Mouse (Mus musculus) forebrain, embryonic 11.5 days (tissue): Measurements from ENCODE around the gene Folh1. TPM values are rescaled to one million over a fixed set of nuclear protein-coding genes. Genes with fewer than 3 reads are reported as not detected.
A peak's percentile ranks its signal among the peaks of the same experiment; 100 is the strongest.

ENCODE experiments used
- ATAC-seq: fragments of 200-750 bp; cut with Nextera tagmentation; replicated peaks from 2 replicates; pipeline ENCODE4 v1.8.0; 2017; ENCODE audit warnings: moderate TSS enrichment; ENCODE audit not compliant: low FRiP score
- DNase-seq: peaks from one replicate; pipeline ENCODE4 v3.0.0-alpha.2; 2017; ENCODE audit warnings: low spot score
- H3K27ac ChIP-seq: fragments of 300-500 bp; sonication (generic); 2 replicates; pipeline ENCODE4 v1.5.1; 2014; ENCODE audit warnings: low read depth, low read length
- H3K27me3 ChIP-seq: fragments of 300-500 bp; sonication (generic); 2 replicates; pipeline ENCODE4 v1.6.1; 2014; ENCODE audit warnings: mild to moderate bottlenecking, low read length, mixed read lengths; ENCODE audit not compliant: control insufficient read depth, insufficient read depth
- H3K36me3 ChIP-seq: fragments of 300-500 bp; sonication (generic); 2 replicates; pipeline ENCODE4 v1.6.1; 2014; ENCODE audit warnings: mild to moderate bottlenecking, low read length, moderate library complexity, mixed read lengths; ENCODE audit not compliant: control insufficient read depth, insufficient read depth
- H3K4me1 ChIP-seq: fragments of 300-500 bp; sonication (generic); replicated peaks from 2 replicates; pipeline ENCODE4 v1.6.1; 2014; ENCODE audit warnings: low read length, mixed read lengths; ENCODE audit not compliant: control insufficient read depth, insufficient read depth
- H3K4me2 ChIP-seq: fragments of 300-500 bp; sonication (generic); 2 replicates; pipeline ENCODE4 v1.6.1; 2014; ENCODE audit warnings: low read depth, mild to moderate bottlenecking, low read length, moderate library complexity, mixed read lengths; ENCODE audit not compliant: severe bottlenecking
- H3K4me3 ChIP-seq: fragments of 300-500 bp; sonication (generic); 2 replicates; pipeline ENCODE4 v1.5.1; 2014; ENCODE audit warnings: low read depth, low read length
- H3K9ac ChIP-seq: fragments of 300-500 bp; sonication (generic); 2 replicates; pipeline ENCODE4 v1.6.1; 2014; ENCODE audit warnings: low read length
- H3K9me3 ChIP-seq: fragments of 300-500 bp; sonication (generic); 2 replicates; pipeline ENCODE4 v1.6.1; 2016; ENCODE audit warnings: low read length, mixed read lengths; ENCODE audit not compliant: control insufficient read depth
- polyA plus RNA-seq: library from polyadenylated mRNA; unstranded; fragments of >200 nt; fragmentation: Nextera tagmentation; extraction: Ambion mirVana; gene quantifications from 2 replicates; pipeline ENCODE4 v1.2.1, GENCODE M21; 2014

Gene Folh1
- polyA plus RNA-seq, 1 experiment from 2014 or later, result 0.12 TPM

- no peaks in the 10 kb centered on the region for H3K27me3 ChIP-seq
- H3K36me3 ChIP-seq, result no peaks in the 10 kb centered on the region
- no peak within 1 kb of the TSS for H3K4me3 ChIP-seq
- H3K27ac ChIP-seq, result no peak within 1 kb of the TSS
- H3K9me3 ChIP-seq, result no peaks in the 10 kb centered on the region
- ATAC-seq, result 0 out of 2 replicates have a peak, but pooled peaks have one; percentile 5
- no peaks in the 10 kb centered on the region for H3K4me1 ChIP-seq
- no peak for DNase-seq
- no peak within 1 kb of the TSS for H3K4me2 ChIP-seq
- H3K9ac ChIP-seq, result no peak within 1 kb of the TSS
These were observed 87.7 kb downstream of the Folh1 start, which contains the start of gene Olfr292 for GRCm38 (mm10) chr7:86688030-86688429. Gene Olfr292 (plus strand): TSS chr7:86688330.

Other genes starting within 250 kb of the Folh1 start
- gene Olfr295, start 192.1 kb downstream of the Folh1 start, polyA plus RNA-seq, result not detected in 2 replicates
- gene Olfr294, start 159.3 kb downstream of the Folh1 start, polyA plus RNA-seq, result not detected in 2 replicates
- not detected in 2 replicates for gene Olfr293, start 126.9 kb downstream of the Folh1 start, polyA plus RNA-seq
- not detected in 2 replicates for gene Olfr292, start 87.6 kb downstream of the Folh1 start, polyA plus RNA-seq
- gene Vmn2r77, start 19.1 kb upstream of the Folh1 start, polyA plus RNA-seq, result not detected in 2 replicates
- not detected in 2 replicates for gene Vmn2r78, start 139.2 kb upstream of the Folh1 start, polyA plus RNA-seq
- gene Vmn2r79, start 220.2 kb upstream of the Folh1 start, polyA plus RNA-seq, result not detected in 2 replicates